ENCODE assay signal across 8 mouse cellular contexts in genomic region chr11:26385971-26386370, GRCm38 (mm10). TPM values are rescaled to one million over a fixed set of nuclear protein-coding genes. Genes with fewer than 3 reads are reported as not detected.
DNase-seq lines count a peak whose midpoint lies in the region; ATAC-seq and TF ChIP-seq lines count a peak whose summit lies in the region.

Fancl (plus strand) TSS chr11:26386135.

- POLR2A ChIA-PET in Patski (lab: Charles Lee): no interaction called here

- in situ Hi-C loops in Patski (cut with MboI; ENCODE audit: low pct_unique_long_range_greater_than_20kb): loop anchor here (5.0 kb wide), 1 partner anchor 206 kb away; the partner anchor contains the start of genes Gm6899 and Vrk2

- no peak for DNase-seq in kidney, postnatal 25 days
- DNase-seq in Patski (ENCODE audit: low read depth, low spot score): no peak
- DNase-seq in cerebellum, adult 9-11 months: no peak
- no peak for DNase-seq in B cell, adult 2 months
- DNase-seq in layer of hippocampus, postnatal 25 days (ENCODE audit: extremely low spot score in 1 of 2, low spot score in 1 of 2): no peak

- H3K4me3 ChIP-seq in kidney, embryonic 14.5 days (ENCODE audit: low read length): peak within 1 kb of the TSS; percentile 68
- peak within 1 kb of the TSS; percentile 65 for H3K4me3 ChIP-seq in forebrain, embryonic 15.5 days
- peak within 1 kb of the TSS; percentile 88 for H3K4me3 ChIP-seq in liver, embryonic 15.5 days (replicated peaks)

- H3K9ac ChIP-seq in kidney, embryonic 14.5 days (ENCODE audit: low read depth, low read length): peak within 1 kb of the TSS; percentile 79; the same call in 1 of the 2 replicates
- H3K9ac ChIP-seq in forebrain, embryonic 15.5 days (replicated peaks): peak within 1 kb of the TSS; percentile 61
- peak within 1 kb of the TSS; percentile 86 for H3K9ac ChIP-seq in liver, embryonic 15.5 days

- TF ChIP-seq CTCF in Patski (IDR thresholded peaks at IDR 0.05): no peak

- CTCF ChIA-PET in Patski (lab: Charles Lee): interaction anchor here (1.2 kb wide), 1 partner anchor 11 kb away, joined by 3 read pairs; no protein-coding TSS in a partner anchor

- no peaks in the 10 kb centered on the region for H3K9me3 ChIP-seq in kidney, embryonic 14.5 days (ENCODE audit: control insufficient read depth, low read length)
- H3K9me3 ChIP-seq in forebrain, embryonic 15.5 days: no peaks in the 10 kb centered on the region
- H3K9me3 ChIP-seq in liver, embryonic 15.5 days (replicated peaks): no peaks in the 10 kb centered on the region

- H3K36me3 ChIP-seq in kidney, embryonic 14.5 days (ENCODE audit: control insufficient read depth, insufficient read depth, low read length): no peaks in the 10 kb centered on the region
- no peaks in the 10 kb centered on the region for H3K36me3 ChIP-seq in forebrain, embryonic 15.5 days
- H3K36me3 ChIP-seq in liver, embryonic 15.5 days (replicated peaks): no peaks in the 10 kb centered on the region

- peaks cover 3% of the 10 kb centered on the region; the same call in 1 of the 2 replicates for H3K4me1 ChIP-seq in kidney, embryonic 14.5 days (ENCODE audit: control insufficient read depth, insufficient read depth, low read length)
- peaks cover 10% of the 10 kb centered on the region for H3K4me1 ChIP-seq in forebrain, embryonic 15.5 days
- peaks cover 14% of the 10 kb centered on the region for H3K4me1 ChIP-seq in liver, embryonic 15.5 days (replicated peaks)

- no peaks in the 10 kb centered on the region for H3K27me3 ChIP-seq in kidney, embryonic 14.5 days (ENCODE audit: control insufficient read depth, insufficient read depth, low read length)
- H3K27me3 ChIP-seq in Patski: peaks cover 21% of the 10 kb centered on the region
- H3K27me3 ChIP-seq in forebrain, embryonic 15.5 days: no peaks in the 10 kb centered on the region
- peaks cover 10% of the 10 kb centered on the region; the same call in 1 of the 2 replicates for H3K27me3 ChIP-seq in liver, embryonic 15.5 days

- no peak for ATAC-seq in kidney, embryonic 14.5 days (ENCODE audit: low FRiP score, low TSS enrichment)
- ATAC-seq in Patski: no peak
- ATAC-seq in forebrain, embryonic 15.5 days (replicated peaks): no peak
- ATAC-seq in liver, embryonic 15.5 days (ENCODE audit: insufficient read depth): no peak

- H3K4me2 ChIP-seq in kidney, embryonic 14.5 days (replicated peaks; ENCODE audit: low read depth, low read length): peak within 1 kb of the TSS; percentile 55
- peak within 1 kb of the TSS; percentile 60 for H3K4me2 ChIP-seq in forebrain, embryonic 15.5 days (replicated peaks)
- peak within 1 kb of the TSS; percentile 81 for H3K4me2 ChIP-seq in liver, embryonic 15.5 days

- peak within 1 kb of the TSS; percentile 82; the same call in 1 of the 2 replicates for H3K27ac ChIP-seq in kidney, embryonic 14.5 days (ENCODE audit: low read depth, low read length)
- H3K27ac ChIP-seq in forebrain, embryonic 15.5 days (replicated peaks): peak within 1 kb of the TSS; percentile 69
- H3K27ac ChIP-seq in liver, embryonic 15.5 days (replicated peaks): peak within 1 kb of the TSS; percentile 83

- 97% methylated on average over 2 of the region's 2 CpGs for WGBS in kidney, embryonic 14.5 days
- 97% methylated on average over 2 of the region's 2 CpGs for WGBS in forebrain, embryonic 15.5 days
- 93% methylated on average over 2 of the region's 2 CpGs for WGBS in liver, embryonic 15.5 days (ENCODE audit: insufficient replicate concordance)

RNA-seq across cellular contexts. Expression of gene Fancl, which starts in this region (rescaled TPM):
- 30.7 and 33.6 TPM in 2 replicates for polyA plus RNA-seq in kidney, embryonic 14.5 days (2014; fragmentation: Nextera tagmentation; extraction: Ambion mirVana)
- 16.7 TPM for polyA plus RNA-seq in Patski (2021)
- 13.6 and 14.4 TPM in 2 replicates for polyA plus RNA-seq in forebrain, embryonic 15.5 days (2015; fragmentation: Nextera tagmentation; extraction: Ambion mirVana)
- 21.4 and 23.6 TPM in 2 replicates for polyA plus RNA-seq in liver, embryonic 15.5 days (2015; fragmentation: Nextera tagmentation; extraction: Ambion mirVana)
- 1 to 10 TPM; 8.7 to 9.2 TPM for total RNA-seq in layer of hippocampus, postnatal 25 days (2021)
